Mouse (Mus musculus): Measurements from ENCODE around the gene Frrs1.

The Frrs1 gene

DNA sequence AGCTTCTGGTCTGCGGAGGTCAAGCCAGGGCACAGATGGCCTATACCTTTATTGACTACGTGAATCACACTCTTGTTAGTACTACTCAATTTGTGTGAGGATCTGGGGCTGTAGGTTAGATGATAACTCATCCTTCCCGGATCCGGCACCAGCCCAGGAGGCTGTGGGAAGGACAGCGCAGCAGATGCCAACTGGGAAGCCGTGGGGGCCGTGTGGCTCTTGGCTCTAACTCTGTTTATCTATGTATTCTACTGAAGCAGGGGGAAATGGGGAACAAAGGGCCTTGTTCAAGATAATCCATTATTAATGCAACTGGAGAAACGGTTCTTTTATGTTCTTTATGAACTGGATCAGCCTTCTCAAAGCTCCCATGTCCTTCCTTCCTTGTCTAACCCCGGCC, 47.3 kb downstream of the Frrs1 start:
- WGBS = 32% methylated on average over 9 of the region's 9 CpGs

DNA sequence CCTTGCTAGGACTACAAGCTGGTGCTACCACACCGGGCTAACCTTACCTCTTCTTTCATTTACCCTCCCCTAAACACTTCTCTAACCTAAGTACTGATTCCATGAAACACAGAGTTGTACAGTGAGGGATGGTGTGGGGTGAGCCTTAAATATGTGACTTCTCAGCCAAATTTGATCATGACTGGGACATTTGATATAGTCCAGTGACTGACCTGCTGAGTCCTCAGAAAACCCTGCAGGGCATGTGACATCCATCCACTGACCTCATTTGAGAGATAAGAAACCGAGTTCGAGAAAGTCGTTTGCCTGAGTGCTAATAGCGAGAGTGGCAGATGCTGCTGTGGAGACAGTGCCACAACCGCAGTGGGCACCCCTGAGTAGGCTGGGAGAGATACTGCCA, 55.1 kb downstream of the Frrs1 start:
- WGBS = 86% methylated on average over 6 of the region's 6 CpGs

GRCm38 (mm10) chr3:116914931-116915330, 55.7 kb downstream of the Frrs1 start:
- 64% methylated on average over 3 of the region's 3 CpGs for WGBS

DNA sequence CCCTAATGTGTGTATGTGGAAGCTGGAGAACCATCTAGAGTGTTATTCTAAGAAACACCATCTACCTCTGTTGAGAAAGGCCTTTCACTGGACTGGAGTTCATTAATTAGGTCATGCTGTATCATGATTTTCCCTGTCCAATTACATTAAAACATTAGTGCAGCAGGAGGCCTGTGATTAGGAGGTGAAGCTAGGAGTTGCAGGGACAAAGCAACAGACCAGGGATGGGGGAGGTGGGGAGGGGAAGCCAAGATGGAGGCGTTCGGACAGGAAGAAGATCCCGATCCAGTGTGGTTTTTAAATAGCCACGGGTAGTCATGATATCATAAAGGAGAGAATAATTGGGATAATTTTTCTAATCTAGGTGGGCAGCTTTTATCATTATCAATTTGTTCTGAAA, 57.8 kb downstream of the Frrs1 start:
- 87% methylated on average over 4 of the region's 4 CpGs for WGBS

DNA sequence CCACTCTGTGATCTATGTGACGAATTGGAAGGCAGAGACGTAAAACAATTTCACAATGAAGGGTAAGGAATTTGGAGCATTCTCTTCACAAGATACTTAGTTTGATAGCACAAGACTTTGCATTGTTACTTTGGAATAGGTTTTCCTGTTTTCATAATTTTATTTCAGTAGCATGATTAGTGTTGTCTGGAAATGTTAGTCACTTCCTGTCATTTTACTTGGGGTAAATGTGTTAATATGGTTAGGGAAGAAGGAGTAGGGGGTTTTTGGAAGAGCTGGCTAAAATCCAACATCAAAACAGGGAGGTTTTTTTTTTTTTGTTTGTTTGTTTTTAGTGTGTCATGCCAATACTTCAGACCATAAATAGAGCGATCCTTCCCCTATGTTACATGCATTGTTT, 62.3 kb downstream of the Frrs1 start:
- WGBS = 81% methylated on average over 3 of the region's 3 CpGs

- WGBS = 90% methylated on average over 12 of the region's 12 CpGs
Observed at GRCm38 (mm10) chr3:116923042-116923441, 63.8 kb downstream of the Frrs1 start.

- WGBS = 80% methylated on average over 4 of the region's 4 CpGs
Observed at GRCm38 (mm10) chr3:116928994-116929393, 69.7 kb downstream of the Frrs1 start.

GRCm38 (mm10) chr3:116933158-116933557, 73.9 kb downstream of the Frrs1 start:
- WGBS = 95% methylated on average over 1 of the region's 1 CpGs

- WGBS = 55% methylated on average over 4 of the region's 4 CpGs
Observed at GRCm38 (mm10) chr3:116936934-116937691, 77.8 kb downstream of the Frrs1 start.

- WGBS = 50% methylated on average over 10 of the region's 10 CpGs
Observed at GRCm38 (mm10) chr3:116940804-116941558, 81.7 kb downstream of the Frrs1 start.

DNA sequence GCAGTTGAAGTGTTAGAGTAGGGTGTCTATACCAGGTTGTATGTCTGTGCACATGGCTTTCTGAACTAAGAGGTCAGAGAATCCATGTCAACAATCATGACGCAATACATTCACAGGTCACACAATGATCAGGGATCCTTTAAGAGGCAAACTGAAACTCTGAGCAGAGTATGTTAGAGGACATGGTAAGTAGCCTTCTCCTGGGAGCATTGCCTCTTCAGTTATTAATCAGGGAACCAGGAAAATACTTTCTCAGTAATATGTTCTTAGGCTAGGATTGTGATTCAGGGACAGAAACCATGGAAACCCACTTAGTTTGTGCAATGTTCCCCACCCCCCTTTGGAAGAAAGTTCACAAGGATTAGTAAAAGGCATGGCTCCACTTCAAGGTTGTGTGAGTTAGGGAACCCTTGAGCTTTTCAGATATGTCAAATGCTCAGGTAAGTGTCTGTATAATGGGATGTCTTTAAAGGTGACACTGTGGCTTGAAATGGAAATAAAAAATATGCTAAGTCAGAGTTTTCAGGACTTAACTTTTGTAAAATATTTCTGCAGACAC, 82.4 kb downstream of the Frrs1 start:
- 98% methylated on average over 1 of the region's 1 CpGs for WGBS

GRCm38 (mm10) chr3:116942751-116943150, 83.5 kb downstream of the Frrs1 start:
- WGBS = 68% methylated on average over 6 of the region's 6 CpGs

DNA sequence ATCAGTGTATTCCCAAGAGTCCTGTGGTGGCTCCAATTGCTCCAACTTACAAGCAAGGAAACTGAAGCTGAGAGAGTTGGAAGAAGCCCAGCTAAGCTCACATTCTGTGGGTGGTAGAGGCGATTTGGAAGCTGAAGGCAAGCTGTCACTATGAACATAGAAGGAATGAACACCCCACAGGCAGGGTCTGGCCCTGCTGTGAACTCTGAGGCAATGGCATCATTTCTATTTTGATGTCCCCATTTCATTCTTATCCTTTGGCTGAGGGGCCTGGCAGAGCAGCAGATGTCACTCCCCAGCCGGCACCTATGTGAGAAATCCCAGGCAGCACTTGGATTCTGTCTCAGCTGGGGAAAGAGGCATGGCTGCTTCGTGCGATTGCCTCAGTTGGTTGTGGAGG, 84.2 kb downstream of the Frrs1 start:
- WGBS = 47% methylated on average over 4 of the region's 4 CpGs

DNA sequence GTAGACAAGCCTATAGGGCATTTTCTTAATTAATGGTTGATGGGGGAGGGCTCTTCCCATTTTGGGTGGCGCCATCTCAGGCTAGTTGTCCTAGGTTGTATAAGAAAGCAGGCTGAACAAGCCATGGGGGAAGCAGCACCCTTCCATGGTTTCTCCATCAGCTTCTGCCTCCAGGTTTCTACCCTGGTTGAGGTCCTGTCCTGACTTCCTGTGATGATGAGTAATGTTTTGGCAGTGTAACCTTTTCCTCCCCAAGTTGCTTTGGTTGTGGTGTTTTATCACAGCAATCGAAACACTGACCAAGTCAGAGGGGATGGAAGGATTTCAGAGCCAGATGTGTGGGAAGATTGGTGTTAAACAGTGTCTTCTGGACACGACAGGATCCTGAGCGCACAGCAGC, 87.2 kb downstream of the Frrs1 start:
- WGBS = 82% methylated on average over 4 of the region's 4 CpGs

DNA sequence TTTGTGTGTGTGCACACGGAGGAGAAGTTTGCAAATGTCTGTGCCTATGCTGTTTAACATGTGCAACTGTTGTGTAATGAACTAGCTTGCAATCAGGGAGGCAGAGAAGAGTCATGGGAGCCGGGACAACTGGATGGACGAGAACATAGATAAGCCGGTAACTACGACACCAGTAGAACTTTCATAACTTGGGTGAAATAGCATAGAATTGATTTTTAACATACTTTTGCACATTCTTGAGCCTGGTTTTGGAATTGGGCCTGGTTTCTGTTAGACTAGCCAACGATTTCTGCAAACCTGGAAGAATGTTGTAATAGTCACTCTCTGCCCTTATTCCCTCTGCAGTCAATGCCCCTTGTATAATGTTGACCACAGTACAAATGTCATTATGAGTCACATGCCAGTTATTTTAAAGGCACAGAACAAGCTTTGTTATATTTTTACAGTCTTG, 91.4 kb downstream of the Frrs1 start:
- 84% methylated on average over 6 of the region's 6 CpGs for WGBS

DNA sequence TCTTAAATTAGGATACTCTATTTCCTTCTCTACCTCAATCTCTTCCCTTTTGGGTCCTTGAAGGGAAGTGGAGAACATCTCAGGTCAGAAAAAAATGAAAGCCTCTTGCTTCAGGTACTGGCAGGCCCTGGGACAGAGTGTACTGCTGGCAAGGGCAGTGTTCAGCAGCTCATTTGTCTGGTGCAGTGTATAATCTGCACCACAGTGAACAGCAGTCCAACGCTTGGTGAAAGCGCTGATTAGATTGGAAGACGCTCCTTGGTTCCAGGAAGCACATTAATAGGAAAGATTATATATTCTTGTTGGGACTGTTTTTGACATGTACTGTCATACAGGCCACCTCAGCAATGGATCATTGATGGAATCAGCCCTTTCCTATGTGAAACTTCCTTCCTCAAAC, 92.2 kb downstream of the Frrs1 start:
- WGBS = 91% methylated on average over 3 of the region's 3 CpGs

DNA sequence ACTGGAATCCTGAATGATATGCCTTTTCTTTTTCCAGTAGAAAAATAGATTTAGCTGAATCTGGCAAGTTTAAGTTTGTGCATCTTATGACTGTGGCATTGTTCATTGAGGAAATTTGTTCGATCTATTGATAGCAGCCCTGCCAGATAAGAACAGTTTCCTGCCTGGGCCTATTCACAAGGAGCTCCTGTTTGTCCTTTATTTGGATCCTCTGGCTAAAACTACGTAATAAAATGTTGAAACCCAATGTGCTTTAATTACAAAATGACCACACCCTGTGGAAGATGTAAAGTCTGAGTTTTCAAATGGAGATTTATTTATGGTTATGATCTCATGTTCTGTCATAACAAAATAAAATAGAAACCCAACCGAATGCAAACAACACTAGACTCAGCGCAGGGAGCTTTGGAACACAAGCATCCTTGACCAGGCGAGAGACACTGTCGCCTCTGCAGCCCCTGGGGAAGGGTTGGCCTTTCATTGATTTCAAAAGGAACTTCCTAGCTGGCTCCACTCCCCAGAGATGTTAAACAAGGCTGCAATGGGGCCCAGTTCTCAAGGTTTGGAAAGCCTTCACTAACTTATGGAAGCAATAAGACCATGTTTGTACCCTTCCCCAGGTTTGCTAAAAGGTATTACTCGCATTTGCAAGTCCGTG, 93.1 kb downstream of the Frrs1 start:
- 70% methylated on average over 8 of the region's 8 CpGs for WGBS

DNA sequence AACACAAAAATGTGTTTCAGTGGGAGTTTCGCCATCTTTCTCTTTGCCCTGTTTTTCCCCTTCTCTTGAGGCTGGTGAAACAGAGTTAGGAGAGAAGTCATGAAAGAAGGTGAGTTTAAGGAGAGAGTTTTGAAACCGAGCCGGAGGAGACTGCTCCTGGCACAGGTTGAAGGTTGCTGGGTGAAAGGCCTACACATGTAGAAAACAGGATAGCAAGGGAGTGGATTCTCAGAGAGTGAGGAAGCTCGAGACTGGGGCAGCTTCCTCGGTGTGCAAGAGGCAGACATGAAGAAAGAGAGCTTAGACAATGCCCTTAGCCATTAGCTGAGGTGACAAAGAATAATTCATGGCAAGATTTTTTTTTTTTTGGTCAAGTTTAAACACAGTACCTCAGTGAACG, 94.1 kb downstream of the Frrs1 start:
- 86% methylated on average over 6 of the region's 6 CpGs for WGBS

DNA sequence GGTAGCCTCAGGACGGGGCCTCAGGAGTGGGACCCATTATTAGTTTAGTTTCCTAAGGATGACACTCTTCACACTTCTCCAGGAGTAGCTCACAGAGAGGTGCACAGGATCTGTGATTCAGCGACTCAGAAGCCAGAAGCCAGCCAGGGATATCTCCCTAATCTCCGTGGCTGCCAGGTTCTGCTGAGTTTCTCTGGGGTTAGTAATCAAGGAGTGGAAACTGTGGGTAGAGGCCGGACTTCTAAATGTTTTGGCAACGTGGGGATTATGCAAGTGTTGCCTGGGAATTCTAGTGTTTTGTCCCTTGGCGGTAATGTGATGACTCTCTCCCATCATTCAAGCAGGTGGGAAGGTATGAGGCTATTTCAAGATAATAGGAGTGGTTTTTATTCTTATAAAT, 95.8 kb downstream of the Frrs1 start:
- 59% methylated on average over 6 of the region's 6 CpGs for WGBS
